Mouse (Mus musculus) limb, embryonic 12.5 days (tissue): ENCODE measurements around the gene Bcas3. TPM values are rescaled to one million over a fixed set of nuclear protein-coding genes. Genes with fewer than 3 reads are reported as not detected.
A peak's percentile ranks its signal among the peaks of the same experiment; 100 is the strongest.
"Not testable (repeated sequence)": the region's sequence is repeated elsewhere in the genome, so short reads cannot be mapped to it uniquely, and the experiment has no call there.

Experiments
- ATAC-seq: fragments of 200-750 bp; cut with Nextera tagmentation; 2 replicates; pipeline ENCODE4 v1.8.0; 2017; ENCODE audit warnings: low read depth, moderate TSS enrichment; ENCODE audit not compliant: insufficient number of reproducible peaks, insufficient read depth, low FRiP score, low TSS enrichment
- H3K27ac ChIP-seq: fragments of 300-500 bp; sonication (generic); 2 replicates; pipeline ENCODE4 v1.5.1; 2016; ENCODE audit warnings: mild to moderate bottlenecking, moderate library complexity
- H3K27me3 ChIP-seq: fragments of 300-500 bp; sonication (generic); 2 replicates; pipeline ENCODE4 v1.6.1; 2016; ENCODE audit warnings: mild to moderate bottlenecking, moderate library complexity
- H3K36me3 ChIP-seq: fragments of 300-500 bp; sonication (generic); 2 replicates; pipeline ENCODE4 v1.6.1; 2016; ENCODE audit warnings: mild to moderate bottlenecking, moderate library complexity
- H3K4me1 ChIP-seq: fragments of 300-500 bp; sonication (generic); replicated peaks from 2 replicates; pipeline ENCODE4 v1.6.1; 2016
- H3K4me2 ChIP-seq: fragments of 300-500 bp; sonication (generic); 2 replicates; pipeline ENCODE4 v1.6.1; 2016; ENCODE audit warnings: mild to moderate bottlenecking, moderate library complexity
- H3K4me3 ChIP-seq: fragments of 300-500 bp; sonication (generic); replicated peaks from 2 replicates; pipeline ENCODE4 v1.5.1; 2016; ENCODE audit warnings: mild to moderate bottlenecking
- H3K9ac ChIP-seq: fragments of 300-500 bp; sonication (generic); replicated peaks from 2 replicates; pipeline ENCODE4 v1.6.1; 2016; ENCODE audit warnings: mild to moderate bottlenecking, moderate library complexity
- H3K9me3 ChIP-seq: fragments of 300-500 bp; sonication (generic); 2 replicates; pipeline ENCODE4 v1.6.1; 2016; ENCODE audit warnings: mild to moderate bottlenecking, moderate library complexity
- WGBS: fragments of 180-500 bp; shearing (Covaris S2); methylation state at CpG from one replicate; pipeline ENCODE4 v1.1.7; 2016; 5-methylcytosine and 5-hydroxymethylcytosine counted together
- polyA plus RNA-seq: library from polyadenylated mRNA; unstranded; fragments of >200 nt; fragmentation: Nextera tagmentation; extraction: Ambion mirVana; gene quantifications from 2 replicates; pipeline ENCODE4 v1.2.1, GENCODE M21; 2016

Bcas3 gene
- polyA plus RNA-seq, 1 experiment from 2014 or later, result 29.7 TPM

GRCm38 (mm10) chr11:85485197-85485940, 132.4 kb downstream of the Bcas3 start:
- no peak overlapping the region for H3K4me3 ChIP-seq
- H3K4me2 ChIP-seq, result no peak overlapping the region
- H3K36me3 ChIP-seq, result peaks cover 3% of the 10 kb centered on the region; the same call in 1 of the 2 replicates
- H3K9ac ChIP-seq, result no peak overlapping the region
- no peak overlapping the region for H3K27ac ChIP-seq
- H3K9me3 ChIP-seq, result no peaks in the 10 kb centered on the region
- ATAC-seq, result no peak
- no peaks in the 10 kb centered on the region for H3K27me3 ChIP-seq
- WGBS, result 66% methylated on average over 6 of the region's 6 CpGs
- H3K4me1 ChIP-seq, result peaks cover 10% of the 10 kb centered on the region

DNA sequence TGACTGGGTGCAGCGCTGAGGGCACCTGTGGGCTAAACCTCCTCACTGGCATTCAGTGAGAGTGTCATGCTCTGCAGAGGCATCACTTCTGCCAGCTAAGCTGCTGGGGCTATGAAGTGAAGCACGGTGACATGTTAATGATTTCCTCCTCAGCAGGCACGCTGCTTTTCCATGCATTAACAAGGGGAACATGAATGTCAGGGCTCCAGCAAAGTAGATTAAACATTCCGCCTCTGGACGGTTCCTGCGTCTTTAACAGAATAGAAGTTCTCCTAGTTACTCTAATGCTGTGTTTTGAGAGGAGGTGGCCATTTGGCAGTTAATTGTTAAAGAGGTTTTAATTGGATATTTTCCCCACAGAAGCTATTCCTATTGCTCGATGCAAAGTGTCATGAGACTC, 134.5 kb downstream of the Bcas3 start:
- no peaks in the 10 kb centered on the region for H3K9me3 ChIP-seq
- H3K4me3 ChIP-seq, result no peak overlapping the region
- peaks cover 17% of the 10 kb centered on the region for H3K4me1 ChIP-seq
- H3K36me3 ChIP-seq, result peaks cover 3% of the 10 kb centered on the region; the same call in 1 of the 2 replicates
- H3K27ac ChIP-seq, result no peak overlapping the region
- no peak for ATAC-seq
- whole genome bisulfite sequencing, result 38% methylated on average over 7 of the region's 7 CpGs
- H3K4me2 ChIP-seq, result no peak overlapping the region
- H3K9ac ChIP-seq, result no peak overlapping the region
- H3K27me3 ChIP-seq, result 0 out of 2 replicates have a peak, but pooled peaks cover 2% of the 10 kb centered on the region

DNA sequence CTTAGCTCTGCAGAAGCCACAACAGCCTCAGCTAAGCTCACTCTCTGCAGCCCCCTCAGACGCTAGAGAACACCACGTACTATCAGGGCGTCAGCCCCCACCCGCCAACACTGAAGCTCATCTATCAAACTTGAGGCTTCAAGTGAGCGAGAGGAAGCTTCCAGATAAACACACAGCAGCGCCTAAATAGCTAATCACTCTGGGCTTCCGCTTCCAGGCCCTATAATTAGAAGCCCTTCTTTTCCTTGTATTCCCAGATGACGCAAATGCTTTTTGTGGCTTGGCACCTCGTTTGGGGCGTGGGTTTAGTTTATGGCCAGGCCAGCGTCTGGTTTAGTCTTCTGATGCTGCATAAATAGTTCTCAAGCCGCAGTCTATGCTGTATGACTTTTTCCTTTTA, 139.3 kb downstream of the Bcas3 start:
- Histone ChIP-seq H3K27ac (no peak overlapping the region), H3K27me3 (0 out of 2 replicates have a peak, but pooled peaks cover 2% of the 10 kb centered on the region), H3K9me3 (no peaks in the 10 kb centered on the region), H3K4me3 (no peak overlapping the region), H3K4me2 (peak overlapping the region; percentile 41), H3K36me3 (no peaks in the 10 kb centered on the region), H3K4me1 (peaks cover 29% of the 10 kb centered on the region), H3K9ac (no peak overlapping the region)
- ATAC-seq, result no peak
- WGBS, result 3% methylated on average over 12 of the region's 12 CpGs

GRCm38 (mm10) chr11:85492666-85493065, 139.7 kb downstream of the Bcas3 start:
- Histone ChIP-seq H3K4me3 (no peak overlapping the region), H3K27ac (peak overlapping the region; percentile 26; the same call in 1 of the 2 replicates), H3K9ac (no peak overlapping the region), H3K9me3 (no peaks in the 10 kb centered on the region), H3K27me3 (0 out of 2 replicates have a peak, but pooled peaks cover 2% of the 10 kb centered on the region), H3K36me3 (no peaks in the 10 kb centered on the region), H3K4me1 (peaks cover 25% of the 10 kb centered on the region), H3K4me2 (peak overlapping the region; percentile 41; the same call in 1 of the 2 replicates)
- WGBS, result 33% methylated on average over 3 of the region's 3 CpGs
- ATAC-seq, result no peak

DNA sequence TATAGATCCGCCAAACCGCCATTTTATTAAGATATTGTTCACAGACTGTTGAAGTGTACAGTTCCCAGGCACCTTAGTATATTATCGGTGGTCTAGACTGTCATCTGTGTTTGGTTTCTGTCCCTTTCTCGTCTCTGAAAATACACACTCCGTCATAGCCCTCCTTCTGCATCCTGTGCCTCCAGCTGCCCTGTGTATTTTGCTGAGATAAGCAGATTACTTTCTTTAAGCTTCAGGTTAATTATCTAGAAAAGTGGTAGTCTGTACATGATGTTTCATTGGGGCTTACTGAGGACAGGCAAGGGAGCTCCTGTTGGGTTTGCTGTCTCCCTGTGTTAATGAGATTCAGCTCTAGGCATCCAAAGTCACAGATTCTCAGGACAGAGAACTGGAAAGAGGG, 146.6 kb downstream of the Bcas3 start:
- no peak overlapping the region for H3K4me3 ChIP-seq
- no peaks in the 10 kb centered on the region for H3K4me1 ChIP-seq
- WGBS, result 75% methylated on average over 5 of the region's 5 CpGs
- H3K9ac ChIP-seq, result no peak overlapping the region
- no peak overlapping the region for H3K4me2 ChIP-seq
- ATAC-seq, result no peak
- H3K36me3 ChIP-seq, result no peaks in the 10 kb centered on the region
- peaks cover 7% of the 10 kb centered on the region; the same call in 1 of the 2 replicates for H3K27me3 ChIP-seq
- H3K9me3 ChIP-seq, result no peaks in the 10 kb centered on the region
- no peak overlapping the region for H3K27ac ChIP-seq

- no peaks in the 10 kb centered on the region for H3K36me3 ChIP-seq
- H3K4me3 ChIP-seq, result no peak overlapping the region
- WGBS, result 74% methylated on average over 3 of the region's 3 CpGs
- H3K27ac ChIP-seq, result no peak overlapping the region
- no peak overlapping the region for H3K9ac ChIP-seq
- peaks cover 7% of the 10 kb centered on the region; the same call in 1 of the 2 replicates for H3K27me3 ChIP-seq
- no peak for ATAC-seq
- no peaks in the 10 kb centered on the region for H3K4me1 ChIP-seq
- no peaks in the 10 kb centered on the region for H3K9me3 ChIP-seq
- no peak overlapping the region for H3K4me2 ChIP-seq
These were observed 149.1 kb downstream of the Bcas3 start for GRCm38 (mm10) chr11:85502031-85502430.

DNA sequence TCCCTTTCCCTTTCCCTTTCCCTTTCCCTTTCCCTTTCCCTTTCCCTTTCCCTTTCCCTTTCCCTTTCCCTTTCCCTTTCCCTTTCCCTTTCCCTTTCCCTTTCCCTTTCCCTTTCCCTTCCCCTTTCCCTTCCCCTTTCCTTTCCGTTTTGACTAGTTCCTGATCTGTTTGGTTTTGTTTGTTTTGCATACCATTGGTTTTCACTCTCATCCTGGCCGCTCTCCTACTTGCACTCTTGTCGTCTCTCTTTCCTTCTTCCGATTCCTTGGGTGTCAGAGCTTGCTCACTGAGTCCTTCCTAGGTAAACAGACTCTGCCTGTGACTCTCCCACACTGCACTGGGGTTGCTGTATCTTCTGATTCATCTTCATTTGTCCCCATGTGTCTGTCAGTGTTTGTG, 151.8 kb downstream of the Bcas3 start:
- not testable (repeated sequence) for H3K9me3 ChIP-seq, H3K27me3 ChIP-seq, H3K36me3 ChIP-seq, H3K4me3 ChIP-seq, H3K9ac ChIP-seq, H3K4me1 ChIP-seq, ATAC-seq, H3K27ac ChIP-seq, H3K4me2 ChIP-seq
- 33% methylated on average over 4 of the region's 4 CpGs for WGBS

GRCm38 (mm10) chr11:85505811-85506210, 152.8 kb downstream of the Bcas3 start:
- Histone ChIP-seq H3K9ac (no peak overlapping the region), H3K9me3 (no peaks in the 10 kb centered on the region), H3K4me3 (no peak overlapping the region), H3K27me3 (peaks cover 7% of the 10 kb centered on the region; the same call in 1 of the 2 replicates), H3K4me2 (no peak overlapping the region), H3K4me1 (no peaks in the 10 kb centered on the region), H3K27ac (no peak overlapping the region), H3K36me3 (no peaks in the 10 kb centered on the region)
- no peak for ATAC-seq
- WGBS, result 89% methylated on average over 4 of the region's 4 CpGs

DNA sequence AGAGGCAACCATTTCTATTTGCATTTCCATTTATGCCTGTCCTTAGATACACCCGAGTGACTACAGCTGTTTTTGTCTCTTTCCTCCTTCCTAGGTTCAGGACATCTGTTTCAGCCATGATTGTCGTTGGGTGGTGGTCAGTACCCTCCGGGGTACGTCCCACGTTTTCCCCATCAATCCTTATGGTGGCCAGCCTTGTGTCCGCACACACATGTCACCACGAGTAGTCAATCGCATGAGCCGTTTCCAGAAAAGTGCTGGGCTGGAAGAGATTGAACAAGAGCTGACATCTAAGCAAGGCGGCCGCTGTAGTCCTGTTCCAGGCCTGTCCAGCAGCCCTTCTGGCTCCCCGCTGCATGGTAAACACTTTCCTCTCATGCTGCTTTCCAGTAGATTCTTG, 156.4 kb downstream of the Bcas3 start:
- H3K27ac ChIP-seq, result no peak overlapping the region
- H3K4me3 ChIP-seq, result no peak overlapping the region
- peaks cover 1% of the 10 kb centered on the region; the same call in 1 of the 2 replicates for H3K27me3 ChIP-seq
- no peaks in the 10 kb centered on the region for H3K36me3 ChIP-seq
- no peak overlapping the region for H3K9ac ChIP-seq
- no peak overlapping the region for H3K4me2 ChIP-seq
- ATAC-seq, result no peak
- 90% methylated on average over 12 of the region's 12 CpGs for WGBS
- no peaks in the 10 kb centered on the region for H3K9me3 ChIP-seq
- no peaks in the 10 kb centered on the region for H3K4me1 ChIP-seq

DNA sequence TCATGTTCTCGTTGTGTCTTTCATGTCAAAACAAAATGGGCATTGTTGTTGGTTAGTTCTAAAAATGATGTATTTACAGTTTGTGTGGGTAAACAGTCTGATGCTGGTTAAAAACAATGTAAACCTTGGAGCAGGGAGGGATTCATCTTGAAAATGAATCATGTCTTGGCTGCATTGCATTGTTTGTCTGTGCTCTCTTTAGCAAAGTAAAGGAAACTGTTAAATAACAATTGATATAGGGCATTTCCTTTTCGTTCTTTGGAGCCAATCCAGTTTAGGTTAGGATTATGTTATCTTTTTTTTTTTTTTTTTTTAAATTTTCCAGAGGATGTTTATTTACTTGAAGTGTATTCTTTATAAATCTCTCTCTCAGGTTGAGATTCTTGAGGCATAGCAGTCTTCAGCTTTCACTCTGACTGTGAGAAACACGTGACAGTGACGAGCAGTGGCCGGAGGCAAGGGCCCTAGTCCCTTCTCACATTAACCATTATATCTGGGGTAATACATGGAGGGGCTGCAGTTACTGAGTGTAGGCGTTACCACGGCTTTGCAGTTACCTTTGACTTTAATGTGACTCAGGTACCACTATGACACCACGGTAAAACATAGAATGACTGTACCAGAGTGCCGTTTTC, 158.4 kb downstream of the Bcas3 start:
- Histone ChIP-seq H3K27ac (no peak overlapping the region), H3K4me3 (no peak overlapping the region), H3K4me2 (no peak overlapping the region), H3K9me3 (no peaks in the 10 kb centered on the region), H3K9ac (no peak overlapping the region), H3K36me3 (no peaks in the 10 kb centered on the region), H3K4me1 (no peaks in the 10 kb centered on the region), H3K27me3 (peaks cover 9% of the 10 kb centered on the region)
- no peak for ATAC-seq
- 82% methylated on average over 9 of the region's 9 CpGs for WGBS

GRCm38 (mm10) chr11:85516724-85517123, 163.8 kb downstream of the Bcas3 start:
- H3K9ac ChIP-seq, result no peak overlapping the region
- no peak overlapping the region for H3K4me2 ChIP-seq
- no peak for ATAC-seq
- H3K4me3 ChIP-seq, result no peak overlapping the region
- 82% methylated on average over 7 of the region's 7 CpGs for WGBS
- no peak overlapping the region for H3K27ac ChIP-seq
- H3K36me3 ChIP-seq, result no peaks in the 10 kb centered on the region
- peaks cover 23% of the 10 kb centered on the region for H3K27me3 ChIP-seq
- H3K4me1 ChIP-seq, result no peaks in the 10 kb centered on the region; the same call in none of the 2 replicates
- H3K9me3 ChIP-seq, result no peaks in the 10 kb centered on the region
